Mouse (Mus musculus) megakaryocyte progenitor cell, adult 5-6 weeks (primary cell): ENCODE measurements around the gene Creb3. TPM values are rescaled to one million over a fixed set of nuclear protein-coding genes. Genes with fewer than 3 reads are reported as not detected.
"Not testable (repeated sequence)": the region's sequence is repeated elsewhere in the genome, so short reads cannot be mapped to it uniquely, and the experiment has no call there.

Experiments
- ATAC-seq: replicated peaks from 2 replicates; pipeline ENCODE4 v1.8.0; 2016; ENCODE audit warnings: mild to moderate bottlenecking, moderate TSS enrichment, inconsistent platforms; ENCODE audit not compliant: poor library complexity
- total RNA-seq, 2 experiments: library from RNA; stranded (forward) in 1 of 2; stranded (reverse) in 1 of 2; fragments of 157-497, 149-512 nt in 1 of 2; fragments of 200-1000 nt in 1 of 2; gene quantifications; 2 replicates each; pipeline versions ENCODE4 v1.2.3 to v1.2.4; 2015 to 2017

Creb3 gene
- 8.9 and 10.3 TPM in 2 replicates for total RNA-seq (2015)
- total RNA-seq (2017) = 41.6 and 64.7 TPM in 2 replicates

DNA sequence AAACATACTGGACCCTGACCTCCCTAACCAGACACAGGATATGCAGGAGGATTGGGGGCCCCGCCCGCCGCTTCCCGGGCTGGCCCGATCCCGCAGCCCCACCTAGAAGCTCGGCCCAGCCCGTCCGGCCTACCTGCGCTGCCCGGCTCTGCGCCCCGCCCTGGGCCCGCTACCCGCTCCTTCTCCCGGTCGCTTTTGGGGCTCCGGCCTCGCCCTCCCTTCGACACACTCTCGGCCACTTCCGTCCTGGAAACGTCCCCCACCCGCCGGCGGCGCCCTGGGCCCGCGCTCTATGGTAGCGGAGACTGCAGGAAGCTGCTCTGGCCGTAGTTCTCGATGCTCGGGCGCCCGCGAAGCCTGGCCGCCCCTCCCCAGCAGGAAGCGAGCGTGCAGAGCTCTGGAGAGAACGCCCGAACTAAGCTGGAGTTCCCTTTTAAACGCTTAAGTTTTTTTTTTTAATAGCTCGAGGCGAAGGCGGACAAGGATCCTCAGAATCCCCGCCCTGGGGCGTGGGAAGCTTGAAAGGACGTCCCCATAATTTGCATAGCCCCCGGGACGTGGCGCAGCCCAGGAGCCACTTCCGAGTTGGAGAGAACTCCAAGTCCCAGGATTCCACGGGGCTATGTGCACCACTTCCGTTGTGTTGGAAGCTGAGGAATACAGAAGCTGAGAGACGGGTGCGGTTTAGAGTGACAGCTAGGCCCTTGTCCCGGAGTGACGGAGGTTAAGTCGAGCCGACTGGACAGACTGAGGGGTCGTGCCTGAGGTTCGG, at the start of gene Creb3, which contains the start of gene Tln1:
Gene Creb3 (plus strand): TSS at position 336 of the 772 bp plus-strand sequence.
Gene Tln1 (minus strand): TSS at position 695 of the 772 bp plus-strand sequence.
- peak; percentile 71 for ATAC-seq

DNA sequence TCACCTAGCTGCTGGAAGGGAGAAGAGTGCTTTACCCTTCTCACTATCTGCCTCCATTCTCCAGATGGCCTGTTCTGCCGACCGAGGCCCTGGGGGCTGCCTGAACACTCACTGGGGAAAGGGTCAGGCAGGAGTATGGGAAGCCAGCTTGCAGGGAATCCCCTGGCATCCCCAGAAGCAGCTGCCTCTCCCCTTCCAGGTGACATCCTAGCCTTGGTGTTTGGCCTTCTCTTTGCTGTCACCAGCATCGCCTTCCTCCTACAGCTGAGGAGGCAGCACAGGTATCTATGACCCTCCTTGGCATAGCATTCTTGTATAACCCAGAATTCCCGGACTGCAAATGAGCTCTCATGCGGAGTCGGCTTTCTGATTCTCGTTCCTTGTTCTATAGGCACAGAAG, 49.5 kb upstream of the Creb3 start:
- no peak for ATAC-seq

DNA sequence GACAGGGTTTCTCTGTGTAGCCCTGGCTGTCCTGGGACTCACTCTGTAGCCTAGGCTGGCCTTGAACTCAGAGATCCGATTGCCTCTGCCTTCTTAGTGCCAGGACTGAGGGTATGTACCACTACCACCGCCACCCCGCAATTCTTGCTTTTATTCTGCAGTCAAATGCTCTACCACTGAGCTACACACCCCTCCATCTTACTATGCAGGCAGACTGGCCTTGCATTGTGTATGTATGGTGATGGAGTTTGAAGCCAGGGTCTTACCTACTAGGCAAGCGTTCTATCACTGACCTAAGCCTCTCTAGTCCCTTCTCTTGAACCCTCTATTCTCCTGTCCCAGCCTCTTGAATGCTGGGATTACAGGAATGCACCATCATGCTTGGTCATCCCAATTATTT, 48.8 kb upstream of the Creb3 start:
- ATAC-seq = no peak

DNA sequence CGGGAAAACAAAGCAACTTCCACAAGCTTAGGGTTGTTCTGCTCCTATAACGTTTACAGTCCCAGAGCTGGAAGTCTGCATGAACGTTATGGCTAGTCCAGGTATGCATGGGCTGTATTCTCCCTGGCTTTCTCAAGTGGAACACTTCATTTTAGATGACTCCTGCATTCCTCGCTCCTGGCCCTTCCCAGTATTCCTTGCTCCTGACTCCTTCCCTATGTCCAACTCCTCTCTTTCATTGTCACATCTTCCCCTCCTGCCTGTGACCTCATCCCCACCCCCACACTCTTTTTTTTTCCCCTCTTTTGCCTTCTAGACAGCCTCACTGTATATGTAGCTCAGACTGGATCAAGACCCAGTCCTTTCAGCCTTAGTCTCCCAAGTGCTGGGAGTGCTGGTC, 48.3 kb upstream of the Creb3 start:
- no peak for ATAC-seq

DNA sequence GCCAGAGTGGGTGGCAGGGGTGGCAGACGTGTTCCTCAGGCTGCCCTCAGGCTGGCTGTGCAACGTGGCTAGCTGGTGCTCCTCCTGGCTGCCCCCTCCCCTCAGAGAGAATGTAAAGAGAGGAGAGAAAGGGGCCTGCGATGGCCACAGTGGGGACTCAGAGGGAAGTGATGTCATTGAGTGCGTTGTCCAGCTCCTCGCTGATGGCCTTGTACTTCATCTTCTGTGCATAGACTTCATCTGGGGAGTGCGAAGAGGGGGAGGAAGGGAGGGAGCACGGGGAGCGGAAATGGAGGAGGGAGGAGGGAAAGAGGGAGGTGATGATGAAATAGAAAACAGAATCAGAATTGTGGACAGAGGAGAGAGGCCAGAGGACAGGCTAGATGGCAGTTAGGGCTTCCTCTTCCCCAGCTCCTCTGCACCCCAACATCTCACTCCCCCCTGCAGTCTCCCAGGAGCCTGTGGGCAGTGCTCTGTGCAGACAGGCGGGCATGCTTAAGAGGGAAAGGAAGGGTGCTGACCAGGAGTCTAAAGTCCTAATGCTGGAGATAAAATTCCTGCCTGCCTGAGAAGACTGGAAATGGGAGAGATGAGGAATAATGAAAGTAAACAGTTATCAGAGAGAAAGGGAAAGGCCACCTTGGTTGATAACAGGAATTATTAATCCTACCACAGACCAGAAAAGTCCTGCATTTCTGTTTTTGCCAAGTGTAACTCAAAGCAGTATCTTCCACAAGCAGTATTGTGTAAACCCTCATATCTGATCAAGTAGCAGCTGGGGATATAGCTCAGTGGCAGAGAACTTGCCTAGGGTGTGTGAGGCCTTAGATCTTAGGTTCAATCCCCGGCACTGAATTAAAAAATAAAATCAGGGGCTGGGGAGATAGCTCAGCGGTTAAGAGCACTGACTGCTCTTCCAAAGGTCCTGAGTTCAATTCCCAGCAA, 46.1 kb upstream of the Creb3 start:
- ATAC-seq = peak; percentile 51

DNA sequence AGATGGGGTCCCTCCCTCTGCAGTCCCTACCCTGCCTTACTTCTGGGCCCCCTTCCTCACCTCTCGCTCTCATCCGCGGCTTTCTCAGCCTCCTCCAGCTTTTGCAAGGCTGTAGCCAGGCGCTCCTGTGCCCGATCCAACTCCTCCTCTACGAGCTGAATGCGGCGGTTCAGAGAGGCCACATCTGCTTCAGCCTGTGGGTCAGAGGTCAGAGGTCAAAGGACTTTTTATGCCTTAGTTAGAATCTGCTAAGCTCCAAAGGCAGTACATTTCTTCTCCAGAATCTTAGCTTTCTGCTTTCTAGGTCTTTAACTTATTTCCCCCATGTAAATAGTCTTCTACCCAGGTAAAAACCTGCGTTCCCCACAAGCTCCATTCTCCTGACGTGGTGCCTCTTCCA, 42.6 kb upstream of the Creb3 start:
- ATAC-seq = no peak

DNA sequence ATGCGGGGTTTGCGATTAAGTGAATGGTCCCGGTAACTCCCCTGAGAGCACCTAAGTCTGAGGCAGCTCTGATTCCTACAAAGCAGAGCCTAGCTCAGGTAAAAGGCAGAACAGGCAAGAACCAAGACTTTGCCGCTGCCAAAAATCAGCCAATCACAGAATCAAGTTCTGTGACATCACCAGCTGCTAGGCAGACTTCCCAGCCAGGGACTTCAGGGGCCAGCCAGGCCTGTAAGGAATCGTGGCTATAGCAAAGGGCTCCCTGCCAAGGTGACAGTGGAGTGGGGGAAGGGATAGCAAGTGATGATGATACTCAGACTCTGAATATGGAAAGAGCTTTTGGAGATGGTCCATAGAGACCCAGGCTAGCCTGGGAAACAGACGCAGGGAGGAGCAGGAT, 42.2 kb upstream of the Creb3 start:
- ATAC-seq = peak; percentile 62

DNA sequence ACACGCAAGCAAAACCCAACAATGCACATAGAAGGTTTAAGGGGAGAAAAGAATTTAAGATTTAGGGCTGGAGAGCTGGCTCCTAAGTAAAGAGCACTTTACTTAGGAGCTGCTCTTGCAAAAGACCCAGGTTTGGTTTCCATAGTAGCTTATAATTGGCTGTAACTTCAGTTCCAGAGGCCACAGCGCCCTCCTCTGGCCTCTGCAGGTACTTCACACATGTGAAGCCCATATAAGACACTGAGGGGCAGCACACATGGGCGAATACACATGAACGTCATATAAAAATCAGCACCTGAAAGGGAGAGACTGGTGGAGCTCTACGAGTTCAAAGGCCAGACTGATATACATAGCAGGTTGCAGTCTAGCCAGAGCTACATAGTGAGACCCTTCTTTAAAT, 34.3 kb upstream of the Creb3 start:
- 0 out of 2 replicates have a peak, but pooled peaks have one; percentile 24 for ATAC-seq

DNA sequence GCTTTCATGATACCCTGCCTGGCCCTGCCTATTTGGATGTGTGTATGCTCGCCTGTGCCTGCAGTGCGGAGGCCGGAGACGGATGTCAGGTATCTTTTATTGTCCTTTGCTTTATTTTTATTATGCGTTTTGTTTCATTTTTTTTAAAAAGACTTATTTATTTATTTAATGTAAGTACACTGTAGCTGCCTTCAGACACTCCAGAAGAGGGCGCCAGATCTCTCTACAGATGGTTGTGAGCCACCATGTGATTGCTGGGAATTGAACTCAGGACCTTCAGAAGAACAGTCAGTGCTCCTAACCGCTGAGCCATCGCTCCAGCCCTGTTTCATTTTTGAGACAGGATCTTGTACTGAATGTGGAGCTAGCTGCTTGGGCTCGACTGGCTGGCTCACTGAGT, 33.6 kb upstream of the Creb3 start:
- ATAC-seq = no peak

DNA sequence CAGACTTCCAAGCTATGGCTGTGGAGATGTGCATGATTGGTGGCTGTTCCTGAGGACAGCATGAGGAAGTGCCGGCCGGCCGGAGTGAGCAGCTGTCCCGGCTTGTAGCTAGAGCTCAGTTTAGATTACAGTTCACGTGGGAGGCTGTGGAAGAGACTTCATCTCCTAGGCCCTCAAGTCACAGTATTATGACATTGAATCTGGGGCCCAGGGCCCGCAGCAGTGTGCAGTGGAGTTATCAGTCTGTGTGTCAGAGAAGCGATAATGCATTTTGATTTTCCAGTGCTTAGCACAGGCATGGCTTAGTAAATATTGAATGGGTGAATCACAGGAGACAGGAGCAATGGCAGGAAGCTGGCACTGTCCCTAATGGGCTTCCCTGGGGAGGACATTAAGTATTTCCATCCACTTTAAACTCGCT, 32.0 kb upstream of the Creb3 start:
- ATAC-seq = no peak

DNA sequence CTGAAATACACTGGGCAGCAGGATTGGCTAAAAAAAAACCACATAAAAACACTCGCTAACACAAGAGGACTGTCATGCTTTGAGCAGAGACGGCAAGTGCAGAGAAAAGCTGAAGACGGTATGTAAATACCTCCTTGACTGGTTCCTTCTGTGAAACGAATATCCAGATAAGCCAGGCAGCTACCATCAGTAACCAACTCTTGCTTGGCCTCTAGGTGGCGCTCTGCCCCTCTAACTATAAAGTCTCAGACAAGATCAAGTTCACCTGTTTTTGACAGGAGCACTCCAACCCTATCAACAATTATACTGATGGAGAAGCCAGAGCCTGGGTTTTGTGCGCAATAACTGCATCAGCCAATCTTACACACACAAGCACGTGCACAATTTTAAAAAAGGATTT, 31.6 kb upstream of the Creb3 start:
- ATAC-seq = peak; percentile 86

DNA sequence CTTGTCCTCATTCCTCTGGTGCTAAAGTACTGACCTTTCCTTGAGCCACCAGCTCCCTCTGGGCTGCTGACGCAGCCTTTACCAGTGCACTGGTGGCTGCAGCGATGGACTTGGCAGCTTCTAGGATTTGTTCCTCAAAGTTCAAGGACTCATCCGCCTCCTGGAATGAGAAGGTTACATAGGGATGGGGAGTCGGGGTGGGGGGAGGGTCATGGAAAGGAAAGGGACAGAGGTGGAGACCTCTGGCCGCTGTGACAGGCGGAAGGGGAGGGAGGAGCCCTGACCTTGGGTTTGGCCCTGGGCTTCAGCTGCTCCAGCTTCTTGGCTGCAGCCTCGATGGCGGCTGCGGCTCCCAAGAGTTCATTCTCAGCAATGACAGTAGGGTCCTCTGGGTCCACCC, 28.9 kb upstream of the Creb3 start:
- ATAC-seq = no peak

DNA sequence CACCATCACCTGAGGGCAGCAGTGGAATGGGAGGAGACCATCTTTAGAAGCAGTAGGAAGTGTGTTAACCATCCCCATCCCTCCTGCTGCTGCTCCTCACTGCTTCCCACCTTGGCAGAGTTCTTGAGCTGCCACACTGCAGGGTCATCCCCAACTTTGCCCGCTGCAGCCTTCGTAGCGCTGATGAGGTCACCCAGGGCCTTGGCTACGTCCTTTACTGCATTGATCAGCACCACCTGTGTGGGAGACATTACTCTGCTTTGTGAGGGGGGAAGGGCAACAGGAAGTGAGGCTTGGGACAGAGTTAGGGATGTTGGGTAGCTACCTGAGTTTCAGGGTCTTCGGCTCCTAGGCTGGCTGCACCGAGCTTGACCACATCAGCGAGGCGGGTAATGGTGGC, 26.5 kb upstream of the Creb3 start:
- no peak for ATAC-seq

DNA sequence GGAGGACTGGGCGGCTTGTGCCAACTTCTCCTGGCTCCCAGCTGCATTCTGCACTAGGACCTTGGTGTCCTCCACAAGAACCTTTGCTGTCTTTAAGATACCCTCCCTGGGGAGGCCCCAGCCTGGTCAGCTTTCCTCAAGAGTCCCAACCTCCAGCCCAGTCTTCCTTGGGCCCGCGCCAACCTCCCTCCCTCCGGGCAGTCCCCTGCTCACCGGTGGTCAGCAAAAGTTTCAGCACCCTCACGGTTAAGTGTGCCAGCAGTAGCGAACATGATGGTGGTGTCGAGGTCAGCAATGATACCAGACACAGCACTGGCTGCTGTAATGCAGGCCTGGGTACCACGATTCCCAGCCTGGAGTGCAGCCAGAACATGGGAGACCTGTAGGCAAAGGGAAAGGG, 26.1 kb upstream of the Creb3 start:
- no peak for ATAC-seq

DNA sequence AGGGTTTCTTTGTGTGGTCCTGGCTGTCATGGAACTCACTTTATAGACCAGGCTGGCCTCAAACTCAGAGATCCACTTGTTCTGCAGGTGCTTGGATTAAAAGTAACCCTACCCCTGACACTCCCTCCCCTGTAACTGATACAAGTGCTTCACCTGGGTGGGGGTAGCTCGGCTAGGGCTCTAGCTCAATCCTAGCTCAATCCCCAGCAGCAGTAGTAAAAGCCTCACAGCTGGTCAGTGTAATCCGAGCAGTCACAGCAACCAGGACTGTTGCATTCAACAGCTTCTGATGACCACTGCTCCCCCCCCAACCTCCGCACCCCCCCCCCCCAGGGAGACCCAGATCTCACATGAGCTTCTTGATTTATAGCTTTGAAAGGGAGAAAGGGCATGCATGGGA, 20.1 kb upstream of the Creb3 start:
- no peak for ATAC-seq

DNA sequence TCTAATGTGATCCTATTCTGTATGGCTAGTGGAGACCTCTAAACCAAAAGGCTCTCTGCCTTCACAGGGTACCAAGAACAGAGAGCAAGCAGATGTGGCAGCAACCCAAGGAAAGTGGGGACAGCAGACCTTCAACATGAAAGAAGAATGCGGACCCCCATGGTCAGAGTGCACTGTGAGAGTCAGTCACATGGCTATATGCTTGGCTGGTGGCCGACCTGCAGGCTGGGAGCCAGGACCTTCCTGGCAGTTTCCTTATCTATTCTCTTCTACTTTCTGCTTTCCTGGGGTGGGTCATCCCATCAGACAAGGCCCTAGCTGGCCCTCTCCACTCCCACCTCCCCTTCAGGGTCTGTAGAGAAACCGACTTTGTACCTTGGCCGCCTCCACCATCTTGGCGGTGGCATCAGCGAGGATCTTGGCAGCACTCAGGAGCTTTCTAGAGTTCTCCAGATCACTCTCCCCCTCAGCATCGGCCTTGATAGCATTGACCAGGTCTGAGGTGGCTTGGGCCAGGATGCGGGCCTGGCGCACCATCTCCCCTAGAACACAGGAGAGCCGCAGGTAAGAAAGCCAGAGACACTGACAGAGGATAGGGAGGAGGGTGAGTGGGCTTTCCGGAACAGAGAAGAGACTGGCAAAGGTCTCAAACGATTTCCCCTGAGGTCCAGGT, 15.6 kb upstream of the Creb3 start:
- ATAC-seq = no peak

DNA sequence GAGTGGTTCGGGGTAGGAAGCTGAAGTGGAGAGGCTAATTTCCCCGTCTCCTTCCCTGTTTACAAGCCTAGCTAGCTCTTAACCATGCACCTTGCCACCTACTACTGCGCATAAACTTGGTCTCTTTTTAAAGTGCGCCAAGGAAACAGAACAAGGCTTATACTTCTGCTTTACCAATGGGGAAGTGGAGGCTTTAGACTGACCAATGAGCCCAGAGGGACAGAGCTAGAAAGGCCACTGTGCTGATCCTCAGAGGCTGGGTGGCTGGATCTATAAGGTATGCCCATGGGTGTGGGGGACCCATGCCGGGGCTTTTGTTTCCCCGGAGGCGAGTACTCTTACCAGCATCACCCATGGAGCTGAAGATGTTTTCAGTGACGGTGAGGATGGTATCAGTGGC, 15.0 kb upstream of the Creb3 start:
- no peak for ATAC-seq

DNA sequence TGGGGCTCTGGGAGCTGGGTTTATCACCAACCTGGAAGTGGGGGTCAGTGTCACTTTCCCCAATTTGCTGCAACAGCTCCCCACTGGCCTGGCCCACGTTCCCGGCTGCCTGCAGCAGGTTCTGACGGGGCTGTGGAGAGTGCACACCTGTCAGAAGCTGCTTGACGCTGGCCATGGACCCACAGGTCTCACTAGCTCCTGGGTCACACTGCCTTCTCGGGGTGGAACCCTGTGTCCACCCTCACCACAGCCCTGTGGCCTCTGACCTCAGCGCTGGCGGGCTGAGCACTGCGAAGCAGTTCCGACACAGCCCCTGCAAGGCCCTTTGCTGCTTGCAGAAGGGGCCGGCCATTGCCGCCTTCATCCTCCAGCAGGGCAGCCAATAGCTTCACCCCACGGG, 13.1 kb upstream of the Creb3 start:
- ATAC-seq = no peak

DNA sequence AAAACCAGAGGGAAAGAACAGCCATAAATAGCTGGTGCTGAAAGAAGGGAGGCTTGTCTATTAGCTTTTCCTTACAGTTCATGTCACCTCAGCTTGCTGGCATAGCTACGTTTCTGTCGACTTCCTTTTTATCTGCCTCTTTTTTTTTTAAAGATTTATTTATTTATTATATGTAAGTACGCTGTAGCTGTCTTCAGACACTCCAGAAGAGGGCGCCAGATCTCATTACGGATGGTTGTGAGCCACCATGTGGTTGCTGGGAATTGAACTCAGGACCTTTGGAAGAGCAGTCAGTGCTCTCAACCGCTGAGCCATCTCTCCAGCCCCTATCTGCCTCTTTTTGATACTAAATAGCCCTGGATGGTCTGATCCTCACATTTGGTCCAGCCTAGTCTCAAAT, 10.3 kb upstream of the Creb3 start:
- ATAC-seq = not testable (repeated sequence)

DNA sequence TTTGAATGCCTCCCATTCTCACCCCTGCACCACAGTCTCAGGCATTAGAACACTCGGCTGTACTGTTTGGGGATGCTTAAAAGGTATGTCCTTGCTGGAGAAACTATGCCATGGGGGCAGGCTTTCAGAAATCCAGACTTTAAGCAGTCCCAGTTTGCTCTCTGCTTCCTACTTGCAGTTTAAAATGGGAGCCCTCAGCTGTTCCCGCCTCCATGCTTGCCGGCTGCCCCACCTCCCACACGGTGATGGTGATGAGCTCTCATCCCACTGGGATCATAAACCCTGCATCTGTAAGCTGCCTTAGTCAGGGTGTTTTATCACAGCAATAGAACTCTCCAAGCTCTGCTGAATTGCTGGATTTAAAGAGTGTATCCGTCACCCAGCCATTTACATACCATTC, 9.7 kb upstream of the Creb3 start:
- ATAC-seq = no peak

DNA sequence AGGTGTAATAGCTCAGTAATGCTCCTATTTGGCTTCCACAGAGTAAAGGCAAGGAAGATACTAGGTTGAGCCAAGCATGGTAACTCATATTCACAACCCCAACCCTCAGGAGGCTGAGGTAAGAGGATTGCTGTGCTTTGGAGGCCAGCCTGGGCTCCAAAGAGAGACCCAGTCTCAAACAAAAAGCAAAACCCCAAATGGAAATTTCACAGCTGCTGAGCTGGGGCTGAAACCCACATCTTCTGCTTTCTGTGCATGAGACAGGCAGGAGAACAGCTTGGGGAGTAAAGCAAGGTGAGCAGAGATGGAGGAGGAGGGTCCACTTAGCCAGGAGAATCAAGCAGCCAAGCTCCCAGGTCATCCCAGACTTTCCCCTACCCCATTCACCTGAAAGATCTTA, 8.2 kb upstream of the Creb3 start:
- no peak for ATAC-seq
